Mouse (Mus musculus) forebrain, embryonic 14.5 days (tissue): ENCODE measurements around the gene Zfp219. TPM values are rescaled to one million over a fixed set of nuclear protein-coding genes. Genes with fewer than 3 reads are reported as not detected.

Source experiments
- ATAC-seq: fragments of 200-750 bp; cut with Nextera tagmentation; 2 replicates; pipeline ENCODE4 v1.8.0; 2017; ENCODE audit warnings: mild to moderate bottlenecking, moderate library complexity
- DNase-seq: peaks from one replicate; pipeline ENCODE4 v3.0.0-alpha.2; 2015; ENCODE audit warnings: low spot score
- H3K27ac ChIP-seq: fragments of 300-500 bp; sonication (generic); 2 replicates; pipeline ENCODE4 v1.5.1; 2014; ENCODE audit warnings: low read depth, mild to moderate bottlenecking, control low read depth, low read length, moderate library complexity
- H3K27me3 ChIP-seq: fragments of 300-500 bp; sonication (generic); replicated peaks from 2 replicates; pipeline ENCODE4 v1.6.1; 2014; ENCODE audit warnings: low read length, control low read depth, mixed read lengths; ENCODE audit not compliant: control insufficient read depth, insufficient read depth
- H3K36me3 ChIP-seq: fragments of 300-500 bp; sonication (generic); 2 replicates; pipeline ENCODE4 v1.6.1; 2014; ENCODE audit warnings: low read length, control low read depth; ENCODE audit not compliant: control insufficient read depth, insufficient read depth
- H3K4me1 ChIP-seq: fragments of 300-500 bp; sonication (generic); 2 replicates; pipeline ENCODE4 v1.6.1; 2014; ENCODE audit warnings: antibody characterized with exemption, low read length, control low read depth; ENCODE audit not compliant: control insufficient read depth, insufficient read depth
- H3K4me2 ChIP-seq: fragments of 300-500 bp; sonication (generic); 2 replicates; pipeline ENCODE4 v1.6.1; 2014; ENCODE audit warnings: mild to moderate bottlenecking, control low read depth, low read length
- H3K4me3 ChIP-seq: fragments of 300-500 bp; sonication (generic); 2 replicates; pipeline ENCODE4 v1.5.1; 2014; ENCODE audit warnings: low read depth, low read length, control low read depth
- H3K9ac ChIP-seq: fragments of 300-500 bp; sonication (generic); 2 replicates; pipeline ENCODE4 v1.6.1; 2014; ENCODE audit warnings: mild to moderate bottlenecking, low read length, control low read depth, moderate library complexity
- H3K9me3 ChIP-seq: fragments of 300-500 bp; sonication (generic); replicated peaks from 2 replicates; pipeline ENCODE4 v1.6.1; 2016; ENCODE audit warnings: low read length, control low read depth, mixed read lengths; ENCODE audit not compliant: control insufficient read depth
- WGBS: fragments of 180-500 bp; shearing (Covaris S2); extraction: QIAGEN DNeasy Blood & Tissue Kit; methylation state at CpG from one replicate; pipeline ENCODE4 v1.1.7; 2014; 5-methylcytosine and 5-hydroxymethylcytosine counted together
- polyA plus RNA-seq: library from polyadenylated mRNA; unstranded; fragments of >200 nt; fragmentation: Nextera tagmentation; extraction: Ambion mirVana; gene quantifications from 2 replicates; pipeline ENCODE4 v1.2.1, GENCODE M21; 2014

The Zfp219 gene
- polyA plus RNA-seq, 1 experiment from 2014 or later = 41.0 TPM

DNA sequence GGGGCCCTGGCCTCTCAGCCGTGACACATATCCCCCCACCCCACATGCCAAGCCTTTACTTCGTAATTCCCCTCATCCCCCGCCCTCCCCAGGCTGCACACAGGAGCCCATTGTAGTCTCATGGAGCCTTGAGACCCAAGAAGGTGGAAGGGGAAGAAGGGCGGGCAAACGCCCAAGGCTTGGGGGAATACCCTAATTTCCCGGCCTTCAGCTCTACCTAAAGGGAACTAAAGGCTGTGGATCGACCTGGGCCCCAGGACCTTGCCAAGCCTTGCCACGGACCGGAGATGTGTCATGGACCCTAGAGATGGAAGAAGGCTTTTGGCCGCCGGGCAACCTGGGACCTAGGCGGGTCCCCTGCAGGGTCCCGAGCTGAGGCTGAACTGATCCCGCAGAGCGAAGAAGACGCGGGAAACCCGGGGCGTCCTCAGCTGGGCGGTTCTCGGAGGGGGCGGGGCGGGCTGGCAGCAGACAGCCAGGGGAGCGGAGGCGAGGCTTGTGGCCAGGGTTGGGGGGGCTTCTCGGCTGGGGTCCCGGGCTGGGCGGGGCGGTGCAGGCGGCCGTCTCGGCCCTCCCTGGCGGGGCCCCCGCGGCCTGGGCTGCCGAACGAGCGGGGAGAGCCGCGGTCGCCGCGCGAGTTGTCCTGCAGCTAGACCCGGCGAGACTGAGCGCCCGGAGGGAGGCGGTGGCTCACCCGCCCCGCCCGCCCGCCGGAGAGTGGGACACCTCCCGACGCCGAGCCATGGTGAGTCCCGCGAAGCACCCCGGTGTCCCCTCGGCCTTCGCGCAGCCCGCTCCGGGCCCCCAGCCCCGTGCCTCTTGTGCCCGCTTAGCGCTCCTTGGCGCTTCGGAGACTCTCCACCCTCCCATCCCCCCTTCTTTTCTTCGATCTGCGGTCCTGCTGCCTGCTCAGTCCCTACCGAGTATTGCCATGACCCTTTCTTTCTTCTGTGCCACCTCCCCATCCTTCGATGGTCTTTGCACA, 36.0 kb downstream of the Zfp219 start, which contains the start of gene Arhgef40:
TSS of gene Arhgef40 (plus strand) at position 473 of the 985 bp plus-strand sequence.
- Histone ChIP-seq H3K27me3 (no peaks in the 10 kb centered on the region), H3K27ac (peak within 1 kb of the TSS; percentile 89), H3K36me3 (peaks cover 24% of the 10 kb centered on the region), H3K4me2 (peak within 1 kb of the TSS; percentile 97), H3K9ac (peak within 1 kb of the TSS; percentile 87), H3K4me3 (peak within 1 kb of the TSS; percentile 70), H3K4me1 (peaks cover 14% of the 10 kb centered on the region; the same call in 1 of the 2 replicates), H3K9me3 (no peaks in the 10 kb centered on the region)
- 1% methylated on average over 56 of the region's 74 CpGs for WGBS
- DNase-seq (peak; percentile 88), ATAC-seq (peak; percentile 91)

DNA sequence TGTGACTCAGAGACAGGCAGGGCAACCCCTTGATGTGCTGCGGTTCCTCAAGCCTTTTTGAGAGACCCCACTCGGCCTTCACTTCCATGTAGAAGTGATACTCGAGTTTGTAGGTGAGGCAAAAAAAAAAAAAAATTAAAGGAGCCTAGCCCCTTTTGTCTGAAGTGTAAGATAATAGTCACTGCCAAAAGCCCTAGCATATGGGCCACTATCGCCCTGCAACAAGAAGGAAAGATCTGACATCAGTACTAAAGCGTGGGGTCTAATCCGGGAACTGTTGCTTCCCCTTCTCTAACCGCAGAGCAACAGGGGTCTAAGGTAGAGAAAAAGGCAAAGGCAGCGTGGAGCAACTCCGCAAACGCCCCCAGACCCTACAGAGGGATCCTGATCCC, 36.7 kb downstream of the Zfp219 start:
- peaks cover 14% of the 10 kb centered on the region; the same call in 1 of the 2 replicates for H3K4me1 ChIP-seq
- H3K9me3 ChIP-seq = no peaks in the 10 kb centered on the region
- peaks cover 17% of the 10 kb centered on the region for H3K36me3 ChIP-seq
- peak overlapping the region; percentile 97 for H3K4me2 ChIP-seq
- ATAC-seq (no peak), DNase-seq (no peak)
- no peaks in the 10 kb centered on the region for H3K27me3 ChIP-seq
- peak overlapping the region; percentile 87 for H3K9ac ChIP-seq
- 3% methylated on average over 10 of the region's 10 CpGs for WGBS
- H3K4me3 ChIP-seq = peak overlapping the region; percentile 70
- peak overlapping the region; percentile 89; the same call in 1 of the 2 replicates for H3K27ac ChIP-seq

DNA sequence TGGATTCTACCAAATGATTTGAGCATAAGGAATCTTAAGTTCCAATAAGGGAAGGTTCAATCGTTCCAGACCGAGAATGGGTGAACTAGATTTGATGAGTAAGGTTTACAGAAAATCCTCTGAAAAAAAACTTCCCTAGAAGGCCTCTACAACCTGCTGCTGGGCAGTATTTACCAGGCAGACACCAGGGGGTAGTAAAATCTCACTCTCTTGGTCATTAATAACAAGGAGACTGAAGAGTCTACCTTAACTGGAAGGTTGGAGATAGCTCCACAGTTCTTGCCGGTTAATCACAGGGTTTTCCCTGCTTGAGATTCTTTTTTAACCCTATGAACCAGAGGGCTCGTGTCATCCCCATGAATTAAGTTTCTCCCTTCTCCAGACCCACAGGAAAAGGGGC, 37.3 kb downstream of the Zfp219 start:
- H3K4me1 ChIP-seq = peaks cover 14% of the 10 kb centered on the region; the same call in 1 of the 2 replicates
- ATAC-seq (no peak), DNase-seq (no peak)
- no peak overlapping the region for H3K27ac ChIP-seq
- H3K9ac ChIP-seq = peak overlapping the region; percentile 87
- H3K36me3 ChIP-seq = peaks cover 13% of the 10 kb centered on the region; the same call in 1 of the 2 replicates
- no peaks in the 10 kb centered on the region for H3K9me3 ChIP-seq
- no peak overlapping the region for H3K4me3 ChIP-seq
- 59% methylated on average over 4 of the region's 4 CpGs for WGBS
- H3K4me2 ChIP-seq = peak overlapping the region; percentile 97; the same call in 1 of the 2 replicates
- no peaks in the 10 kb centered on the region for H3K27me3 ChIP-seq

DNA sequence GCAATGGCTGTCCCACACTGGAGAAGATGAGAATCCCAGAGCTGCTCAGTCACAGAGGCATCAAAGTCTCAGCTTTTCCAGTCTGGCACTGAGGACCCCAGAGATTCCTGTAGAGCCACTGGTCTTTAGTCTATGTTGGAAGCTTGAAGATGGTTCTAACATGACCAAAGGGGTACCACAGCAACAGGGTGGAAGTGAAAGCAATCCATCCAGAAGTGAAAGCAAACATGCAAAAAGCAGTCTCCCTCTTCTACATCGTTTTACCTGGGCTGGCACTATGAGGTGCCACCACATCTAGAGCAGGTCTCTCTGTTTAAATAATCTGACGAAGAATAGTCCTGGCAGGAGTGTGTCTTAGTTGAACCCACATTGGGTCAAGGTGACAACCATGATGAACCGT, 41.3 kb downstream of the Zfp219 start:
- H3K36me3 ChIP-seq = no peaks in the 10 kb centered on the region
- no peak overlapping the region for H3K27ac ChIP-seq
- H3K4me2 ChIP-seq = no peak overlapping the region
- H3K4me1 ChIP-seq = peaks cover 7% of the 10 kb centered on the region; the same call in 1 of the 2 replicates
- H3K27me3 ChIP-seq = no peaks in the 10 kb centered on the region
- WGBS = 92% methylated on average over 3 of the region's 3 CpGs
- no peak for DNase-seq
- H3K9ac ChIP-seq = no peak overlapping the region
- no peaks in the 10 kb centered on the region for H3K9me3 ChIP-seq
- no peak for ATAC-seq
- H3K4me3 ChIP-seq = no peak overlapping the region

DNA sequence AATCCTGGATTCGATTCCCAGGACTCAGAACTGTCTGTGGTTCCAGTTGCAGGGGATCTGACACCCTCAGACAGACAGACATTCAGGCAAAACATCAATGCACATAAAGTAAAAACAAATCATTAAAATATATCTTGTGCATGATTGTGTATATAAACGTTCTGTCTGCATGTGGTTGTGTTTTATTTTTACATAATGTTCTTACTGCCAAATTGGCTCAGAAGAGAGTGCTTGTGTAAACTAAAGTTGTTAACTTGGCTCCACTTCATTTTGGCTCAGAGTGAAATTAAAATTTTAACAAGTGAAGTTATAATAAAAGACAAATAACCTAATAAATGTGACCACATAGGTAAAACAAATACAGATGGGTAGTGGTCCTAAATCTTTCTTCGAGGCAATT, 53.1 kb downstream of the Zfp219 start:
- no peaks in the 10 kb centered on the region for H3K27me3 ChIP-seq
- no peak overlapping the region for H3K4me3 ChIP-seq
- no peaks in the 10 kb centered on the region for H3K36me3 ChIP-seq
- 81% methylated on average over 3 of the region's 3 CpGs for WGBS
- H3K9me3 ChIP-seq = no peaks in the 10 kb centered on the region
- H3K9ac ChIP-seq = no peak overlapping the region
- no peaks in the 10 kb centered on the region for H3K4me1 ChIP-seq
- DNase-seq (peak; percentile 24), ATAC-seq (no peak)
- no peak overlapping the region for H3K27ac ChIP-seq
- H3K4me2 ChIP-seq = no peak overlapping the region

DNA sequence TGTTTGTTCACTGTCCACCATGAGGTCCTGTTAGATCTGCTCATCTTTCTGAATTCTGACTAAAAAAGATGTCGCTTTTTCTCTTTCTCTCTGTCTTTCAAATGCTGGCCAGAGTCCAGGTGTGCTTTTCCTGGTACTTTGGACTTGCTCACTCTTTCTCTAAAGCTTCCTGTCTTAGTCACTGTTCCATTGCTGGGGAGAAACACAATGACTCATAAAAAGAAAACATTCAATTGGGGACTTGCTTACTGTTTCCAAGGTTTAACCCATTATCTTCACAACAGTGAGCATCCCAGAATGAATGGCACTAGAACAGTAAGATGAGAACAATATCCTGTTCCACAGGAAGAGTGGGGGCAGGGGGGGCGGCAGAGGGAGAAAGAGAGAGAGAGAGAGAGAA, 60.2 kb downstream of the Zfp219 start:
- no peak for ATAC-seq
- Histone ChIP-seq H3K9ac (no peak overlapping the region), H3K27me3 (no peaks in the 10 kb centered on the region), H3K27ac (no peak overlapping the region), H3K9me3 (no peaks in the 10 kb centered on the region), H3K4me3 (no peak overlapping the region), H3K36me3 (no peaks in the 10 kb centered on the region), H3K4me1 (no peaks in the 10 kb centered on the region), H3K4me2 (no peak overlapping the region)
- WGBS = 89% methylated on average over 2 of the region's 2 CpGs
- DNase-seq = no peak

Other genes with a start within 250 kb of the Zfp219 start
- gene Ang4, start 247.1 kb downstream of the Zfp219 start, polyA plus RNA-seq = not detected in 2 replicates
- gene AY358078, start 220.7 kb downstream of the Zfp219 start, polyA plus RNA-seq = not detected in 2 replicates
- gene Ear6, start 167.0 kb downstream of the Zfp219 start, polyA plus RNA-seq = not detected in 2 replicates
- 64.7 and 64.9 TPM in 2 replicates for gene Mettl17, start 135.9 kb downstream of the Zfp219 start, polyA plus RNA-seq
- gene Slc39a2, start 127.8 kb downstream of the Zfp219 start, polyA plus RNA-seq = 0.62 and 0.82 TPM in 2 replicates
- 127 and 139 TPM in 2 replicates for gene Ndrg2, start 106.6 kb downstream of the Zfp219 start, polyA plus RNA-seq
- gene Tppp2, start 102.3 kb downstream of the Zfp219 start, polyA plus RNA-seq = not detected in 2 replicates
- gene Rnase13, start 98.0 kb downstream of the Zfp219 start, polyA plus RNA-seq = not detected in 2 replicates
- gene Arhgef40, start 36.0 kb downstream of the Zfp219 start, polyA plus RNA-seq = 49.5 and 51.1 TPM in 2 replicates
- gene Tmem253, start 5.1 kb downstream of the Zfp219 start, polyA plus RNA-seq = 0.46 and 0.56 TPM in 2 replicates
- gene Olfr221, start 21.7 kb upstream of the Zfp219 start, polyA plus RNA-seq = not detected in 2 replicates
- 684 and 690 TPM in 2 replicates for gene Hnrnpc, start 83.3 kb upstream of the Zfp219 start, polyA plus RNA-seq
- gene Rpgrip1, start 90.0 kb upstream of the Zfp219 start, polyA plus RNA-seq = 49.2 and 52.3 TPM in 2 replicates
- 68.9 and 78.4 TPM in 2 replicates for gene Supt16, start 176.7 kb upstream of the Zfp219 start, polyA plus RNA-seq
- gene Chd8, start 237.0 kb upstream of the Zfp219 start, polyA plus RNA-seq = 44.9 and 45.8 TPM in 2 replicates